Mouse (Mus musculus) hindbrain, embryonic 16.5 days (tissue): ENCODE data around the gene Smtnl2. TPM values are rescaled to one million over a fixed set of nuclear protein-coding genes. Genes with fewer than 3 reads are reported as not detected.

Source experiments
- ATAC-seq: fragments of 200-750 bp; cut with Nextera tagmentation; 2 replicates; pipeline ENCODE4 v1.8.0; 2017; ENCODE audit warnings: moderate TSS enrichment, moderate library complexity
- H3K27ac ChIP-seq: fragments of 300-500 bp; sonication (generic); 2 replicates; pipeline ENCODE4 v1.5.1; 2014; ENCODE audit warnings: low read depth, mild to moderate bottlenecking, control low read depth, low read length, moderate library complexity
- H3K27me3 ChIP-seq: fragments of 300-500 bp; sonication (generic); replicated peaks from 2 replicates; pipeline ENCODE4 v1.6.1; 2014; ENCODE audit warnings: low read length; ENCODE audit not compliant: control insufficient read depth, insufficient read depth
- H3K36me3 ChIP-seq: fragments of 300-500 bp; sonication (generic); 2 replicates; pipeline ENCODE4 v1.6.1; 2014; ENCODE audit warnings: mild to moderate bottlenecking, low read length, moderate library complexity, mixed read lengths; ENCODE audit not compliant: control insufficient read depth, insufficient read depth
- H3K4me1 ChIP-seq: fragments of 300-500 bp; sonication (generic); 2 replicates; pipeline ENCODE4 v1.6.1; 2014; ENCODE audit warnings: low read depth, low read length; ENCODE audit not compliant: control insufficient read depth, insufficient read depth
- H3K4me2 ChIP-seq: fragments of 300-500 bp; sonication (generic); 2 replicates; pipeline ENCODE4 v1.6.1; 2014; ENCODE audit warnings: mild to moderate bottlenecking, low read length, control low read depth, moderate library complexity
- H3K4me3 ChIP-seq: fragments of 300-500 bp; sonication (generic); 2 replicates; pipeline ENCODE4 v1.5.1; 2014; ENCODE audit warnings: mild to moderate bottlenecking, low read length, control low read depth, moderate library complexity
- H3K9ac ChIP-seq: fragments of 300-500 bp; sonication (generic); 2 replicates; pipeline ENCODE4 v1.6.1; 2014; ENCODE audit warnings: low read depth, mild to moderate bottlenecking, control low read depth, low read length, moderate library complexity
- H3K9me3 ChIP-seq: fragments of 300-500 bp; sonication (generic); 2 replicates; pipeline ENCODE4 v1.6.1; 2014; ENCODE audit warnings: mild to moderate bottlenecking, low read length, moderate library complexity; ENCODE audit not compliant: control insufficient read depth
- WGBS: fragments of 180-500 bp; shearing (Covaris S2); extraction: QIAGEN DNeasy Blood & Tissue Kit; methylation state at CpG from one replicate; pipeline ENCODE4 v1.1.7; 2014; 5-methylcytosine and 5-hydroxymethylcytosine counted together
- polyA plus RNA-seq: library from polyadenylated mRNA; unstranded; fragments of >200 nt; fragmentation: Nextera tagmentation; extraction: Ambion mirVana; gene quantifications from 2 replicates; pipeline ENCODE4 v1.2.1, GENCODE M21; 2015

The Smtnl2 gene
- polyA plus RNA-seq, result 12.3 and 12.4 TPM in 2 replicates

- H3K9ac ChIP-seq, result peak within 1 kb of the TSS; percentile 73
- H3K4me3 ChIP-seq, result peak within 1 kb of the TSS; percentile 65
- peaks cover 12% of the 10 kb centered on the region for H3K4me1 ChIP-seq
- H3K4me2 ChIP-seq, result peak within 1 kb of the TSS; percentile 97
- H3K9me3 ChIP-seq, result no peaks in the 10 kb centered on the region
- H3K27ac ChIP-seq, result peak within 1 kb of the TSS; percentile 75
- peak; percentile 88 for ATAC-seq
- WGBS, result under 1% methylated on average over 85 of the region's 86 CpGs
- H3K36me3 ChIP-seq, result no peaks in the 10 kb centered on the region
- peaks cover 10% of the 10 kb centered on the region for H3K27me3 ChIP-seq
These were observed at the start of gene Smtnl2 for GRCm38 (mm10) chr11:72411093-72411921. Gene Smtnl2, minus strand, starts transcription at chr11:72411713.

DNA sequence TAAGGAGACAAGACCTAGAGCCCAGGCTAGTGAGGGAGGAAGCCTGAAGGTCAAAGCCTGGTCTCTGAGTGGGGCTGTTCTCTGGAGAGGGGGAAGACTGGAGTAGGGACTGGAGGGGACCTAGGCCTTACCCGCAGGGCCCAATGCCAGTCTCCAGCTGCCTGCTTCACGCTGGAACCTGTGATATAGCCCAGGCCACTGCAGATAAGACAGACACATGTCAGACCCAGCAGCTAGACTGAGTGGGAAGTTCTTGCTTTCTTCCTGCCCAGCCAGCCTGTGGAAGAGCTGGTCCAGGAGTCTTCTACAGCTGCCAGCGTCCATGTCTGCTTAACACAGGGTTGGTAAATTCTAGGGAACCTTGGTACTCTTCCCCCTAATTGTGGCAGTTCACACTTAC is 47.0 kb upstream of the Smtnl2 start:
- no peak overlapping the region for H3K4me3 ChIP-seq

DNA sequence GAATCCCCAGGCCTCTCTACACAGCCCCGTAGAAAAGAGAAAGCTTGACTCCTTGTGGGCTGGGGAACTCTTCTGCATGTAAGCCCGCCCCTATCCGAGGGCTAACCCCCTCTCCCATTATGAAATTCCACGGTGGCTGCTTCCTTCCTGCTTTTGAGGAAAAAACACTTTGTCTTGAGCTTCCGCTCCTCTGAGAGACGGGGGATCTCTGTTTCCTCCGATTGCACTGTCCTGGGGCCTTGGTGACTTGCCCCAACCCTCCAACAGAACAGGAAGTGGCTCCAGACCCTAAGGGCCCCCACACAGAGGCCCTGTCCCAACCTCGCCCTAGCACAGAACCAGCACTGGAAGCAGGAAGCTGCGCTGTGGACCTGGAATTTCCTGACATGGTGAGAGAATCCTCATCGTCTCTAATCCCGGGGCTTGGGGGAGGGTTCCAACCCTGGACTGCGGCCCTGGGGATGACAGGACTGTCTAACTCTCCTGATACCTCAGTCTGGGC is 46.5 kb upstream of the Smtnl2 start:
- Histone ChIP-seq H3K27ac (no peak overlapping the region), H3K9me3 (no peaks in the 10 kb centered on the region), H3K4me2 (no peak overlapping the region), H3K4me1 (no peaks in the 10 kb centered on the region; the same call in 1 of the 2 replicates), H3K4me3 (no peak overlapping the region), H3K27me3 (no peaks in the 10 kb centered on the region), H3K9ac (no peak overlapping the region), H3K36me3 (peaks cover 16% of the 10 kb centered on the region; the same call in 1 of the 2 replicates)
- ATAC-seq, result no peak
- WGBS, result 75% methylated on average over 12 of the region's 12 CpGs

More for the DNA sequence above, 47.0 kb upstream of the Smtnl2 start:
- WGBS, result 77% methylated on average over 3 of the region's 3 CpGs
- Histone ChIP-seq H3K4me2 (no peak overlapping the region), H3K4me1 (no peaks in the 10 kb centered on the region; the same call in 1 of the 2 replicates), H3K9me3 (no peaks in the 10 kb centered on the region), H3K27me3 (no peaks in the 10 kb centered on the region), H3K9ac (no peak overlapping the region), H3K36me3 (peaks cover 16% of the 10 kb centered on the region; the same call in 1 of the 2 replicates), H3K27ac (no peak overlapping the region)
- ATAC-seq, result no peak

DNA sequence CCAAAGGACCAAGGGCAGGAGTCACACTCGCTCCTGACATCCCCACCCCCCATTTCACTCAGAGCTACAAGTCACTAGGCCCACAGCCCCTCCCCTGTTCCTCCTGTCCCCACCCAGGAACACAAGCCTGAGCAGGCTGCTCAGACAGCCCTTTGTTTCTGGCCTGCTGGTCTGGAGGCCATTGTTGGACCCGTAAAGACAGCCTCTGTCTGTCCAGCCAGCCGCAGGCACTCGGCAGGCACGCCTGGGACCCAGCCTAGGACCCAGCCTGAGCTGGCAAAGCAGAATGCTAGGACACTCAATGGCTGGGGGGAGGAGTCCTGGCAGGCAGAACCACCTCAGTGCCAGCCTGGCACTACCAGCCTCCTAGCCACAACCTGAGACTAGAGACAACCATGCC is 44.2 kb upstream of the Smtnl2 start:
- Histone ChIP-seq H3K4me3 (no peak overlapping the region), H3K4me2 (no peak overlapping the region), H3K9me3 (no peaks in the 10 kb centered on the region), H3K27me3 (no peaks in the 10 kb centered on the region), H3K36me3 (peaks cover 30% of the 10 kb centered on the region), H3K9ac (no peak overlapping the region; the same call in 1 of the 2 replicates), H3K4me1 (no peaks in the 10 kb centered on the region; the same call in 1 of the 2 replicates), H3K27ac (peak overlapping the region; percentile 34; the same call in 1 of the 2 replicates)
- 26% methylated on average over 5 of the region's 5 CpGs for WGBS
- peak; percentile 79 for ATAC-seq

- 59% methylated on average over 15 of the region's 15 CpGs for WGBS
- no peaks in the 10 kb centered on the region for H3K9me3 ChIP-seq
- H3K4me3 ChIP-seq, result no peak overlapping the region
- H3K36me3 ChIP-seq, result peaks cover 41% of the 10 kb centered on the region
- H3K27ac ChIP-seq, result no peak overlapping the region
- no peaks in the 10 kb centered on the region; the same call in 1 of the 2 replicates for H3K4me1 ChIP-seq
- no peak overlapping the region for H3K4me2 ChIP-seq
- H3K9ac ChIP-seq, result no peak overlapping the region
- no peak for ATAC-seq
- H3K27me3 ChIP-seq, result no peaks in the 10 kb centered on the region
These were observed 41.8 kb upstream of the Smtnl2 start for GRCm38 (mm10) chr11:72453105-72453953.

DNA sequence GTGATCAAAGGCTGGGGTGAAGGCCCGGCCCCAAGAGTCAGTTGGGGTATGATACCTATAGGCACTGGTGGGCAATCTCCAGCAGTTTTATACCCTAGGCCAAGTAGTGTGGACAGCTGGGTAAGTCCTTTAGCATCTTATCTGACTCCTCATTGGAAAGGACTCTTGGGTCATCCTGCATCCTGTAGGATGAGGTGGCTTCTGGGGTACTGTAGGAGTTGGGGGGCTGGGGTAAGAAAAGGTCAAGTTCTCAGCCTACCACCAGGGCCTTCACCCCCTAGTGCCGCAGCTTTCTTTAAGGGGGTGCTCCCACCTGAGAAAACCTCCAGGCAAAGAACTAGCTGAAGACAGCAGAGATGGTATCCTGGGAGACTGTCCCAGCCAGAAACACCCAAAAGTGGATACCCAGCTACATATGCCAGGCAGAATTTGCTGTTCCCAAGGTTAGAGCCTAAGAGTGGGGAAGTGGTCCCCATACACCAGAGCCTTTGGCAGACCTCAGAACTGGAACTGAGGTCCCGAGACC is 40.7 kb upstream of the Smtnl2 start:
- Histone ChIP-seq H3K4me2 (no peak overlapping the region), H3K27me3 (no peaks in the 10 kb centered on the region), H3K9me3 (no peaks in the 10 kb centered on the region), H3K4me1 (no peaks in the 10 kb centered on the region; the same call in 1 of the 2 replicates), H3K27ac (no peak overlapping the region), H3K4me3 (no peak overlapping the region), H3K36me3 (peaks cover 51% of the 10 kb centered on the region), H3K9ac (no peak overlapping the region)
- WGBS, result 87% methylated on average over 3 of the region's 3 CpGs
- no peak for ATAC-seq

GRCm38 (mm10) chr11:72447475-72447874 is 36.0 kb upstream of the Smtnl2 start:
- Histone ChIP-seq H3K9me3 (no peaks in the 10 kb centered on the region), H3K36me3 (peaks cover 90% of the 10 kb centered on the region), H3K4me2 (no peak overlapping the region), H3K27ac (no peak overlapping the region), H3K4me1 (peaks cover 1% of the 10 kb centered on the region), H3K4me3 (no peak overlapping the region), H3K9ac (no peak overlapping the region), H3K27me3 (no peaks in the 10 kb centered on the region)
- 87% methylated on average over 8 of the region's 8 CpGs for WGBS
- ATAC-seq, result no peak

GRCm38 (mm10) chr11:72446311-72447105 is 35.0 kb upstream of the Smtnl2 start:
- Histone ChIP-seq H3K27ac (no peak overlapping the region), H3K4me1 (peaks cover 9% of the 10 kb centered on the region), H3K9me3 (no peaks in the 10 kb centered on the region), H3K27me3 (no peaks in the 10 kb centered on the region), H3K9ac (no peak overlapping the region), H3K4me2 (no peak overlapping the region), H3K4me3 (no peak overlapping the region), H3K36me3 (peaks cover 82% of the 10 kb centered on the region)
- WGBS, result 90% methylated on average over 6 of the region's 6 CpGs
- no peak for ATAC-seq
